ENCODE assay signal across 27 mouse cellular contexts in genomic region chr1:87673822-87674604, GRCm38 (mm10). TPM values are rescaled to one million over a fixed set of nuclear protein-coding genes. Genes with fewer than 3 reads are reported as not detected.
A peak's percentile ranks its signal among the peaks of the same experiment; 100 is the strongest.
DNase-seq lines count a peak whose midpoint lies in the region; ATAC-seq and TF ChIP-seq lines count a peak whose summit lies in the region.
"Had no signal": no experiment of that assay in that cellular context is flagged by ENCODE, and none has a peak within 500 bp of the region (broad histone marks: within the 10 kb centered on the region; RNA-seq: fewer than 3 reads in every experiment).

No protein-coding gene starts in this region.

- no peak for TF ChIP-seq POLR2A in myocyte (IDR thresholded peaks at IDR 0.05; ENCODE audit: insufficient read length, low read depth)

- no peak for TF ChIP-seq CTCF in E14TG2a.4 (conservative IDR thresholded peaks at IDR 0.05; ENCODE audit: low read length)

- DNase-seq in ES-CJ7 (ENCODE audit: low read depth, low spot score) (peak; percentile 94), R1 (ENCODE audit: low read depth, low spot score) (peak; percentile 90)
- no peak for DNase-seq in embryo, embryonic 9.5 days (ENCODE audit: extremely low spot score)
- DNase-seq in adrenal gland, postnatal 36 days = no peak
- DNase-seq: adrenal gland, postnatal 10 days; adrenal gland, postnatal 25 days; B cell, adult 2 months; cerebellum, adult 11-12 months; cerebellum, adult 2 months; cerebellum, adult 9-10 months; cerebellum, postnatal 10 days; cerebellum, postnatal 25 days had no signal

- H3K27me3 ChIP-seq in E14TG2a.4 (ENCODE audit: insufficient read depth, low read length) (no peaks in the 10 kb centered on the region), myocyte (ENCODE audit: control insufficient read depth, insufficient read depth, insufficient read length) (peaks cover 6% of the 10 kb centered on the region)
- no peaks in the 10 kb centered on the region for H3K27me3 ChIP-seq in midbrain, embryonic 16.5 days (ENCODE audit: control insufficient read depth, insufficient read depth, low read depth, low read length)
- H3K27me3 ChIP-seq: CH12.LX; embryonic facial prominence, embryonic 13.5 days; embryonic facial prominence, embryonic 15.5 days; forebrain, embryonic 12.5 days; Patski had no signal

- no peak overlapping the region for H3K27ac ChIP-seq in midbrain, embryonic 16.5 days (ENCODE audit: low read length)
- H3K27ac ChIP-seq: embryonic facial prominence, embryonic 13.5 days; embryonic facial prominence, embryonic 15.5 days; forebrain, embryonic 10.5 days; forebrain, embryonic 12.5 days had no signal

- WGBS in midbrain, embryonic 16.5 days = 76% methylated on average over 9 of the region's 9 CpGs

- H3K4me1 ChIP-seq in E14TG2a.4 (replicated peaks; ENCODE audit: low read depth, low read length) = peaks cover 67% of the 10 kb centered on the region
- peaks cover 3% of the 10 kb centered on the region; the same call in 1 of the 2 replicates for H3K4me1 ChIP-seq in midbrain, embryonic 16.5 days (ENCODE audit: control insufficient read depth, insufficient read depth, low read length)
- H3K4me1 ChIP-seq: embryonic facial prominence, embryonic 13.5 days; embryonic facial prominence, embryonic 15.5 days; forebrain, embryonic 10.5 days; forebrain, embryonic 12.5 days had no signal

- H3K9me3 ChIP-seq in E14TG2a.4 (ENCODE audit: low read length) = no peaks in the 10 kb centered on the region
- H3K9me3 ChIP-seq in midbrain, embryonic 16.5 days (replicated peaks; ENCODE audit: control insufficient read depth, low read length, poor library complexity, severe bottlenecking) = no peaks in the 10 kb centered on the region
- H3K9me3 ChIP-seq: embryonic facial prominence, embryonic 13.5 days; embryonic facial prominence, embryonic 15.5 days; forebrain, embryonic 10.5 days; forebrain, embryonic 12.5 days; G1E had no signal

- H3K4me2 ChIP-seq in myocyte (ENCODE audit: low read depth) = peak overlapping the region; percentile 15
- no peak overlapping the region for H3K4me2 ChIP-seq in midbrain, embryonic 16.5 days (ENCODE audit: low read length)
- H3K4me2 ChIP-seq: embryonic facial prominence, embryonic 13.5 days; embryonic facial prominence, embryonic 15.5 days; forebrain, embryonic 12.5 days had no signal

- H3K79me2 ChIP-seq in myocyte (ENCODE audit: control insufficient read depth, insufficient read depth) = no peaks in the 10 kb centered on the region

- H3K4me3 ChIP-seq in E14TG2a.4 (replicated peaks; ENCODE audit: low read length) (peak overlapping the region; percentile 56), myocyte (no peak overlapping the region)
- no peak overlapping the region for H3K4me3 ChIP-seq in midbrain, embryonic 16.5 days (ENCODE audit: low read depth, low read length)
- H3K4me3 ChIP-seq: embryonic facial prominence, embryonic 13.5 days; embryonic facial prominence, embryonic 15.5 days; erythroblast, embryonic 14.5 days; forebrain, embryonic 10.5 days; forebrain, embryonic 12.5 days had no signal

- no peak overlapping the region for H3ac ChIP-seq in myocyte (ENCODE audit: control insufficient read depth, insufficient read length)

- H3K36me3 ChIP-seq in E14TG2a.4 (ENCODE audit: insufficient read depth, low read length) (peaks cover 21% of the 10 kb centered on the region), myocyte (ENCODE audit: control insufficient read depth, insufficient read depth) (no peaks in the 10 kb centered on the region)
- no peaks in the 10 kb centered on the region for H3K36me3 ChIP-seq in midbrain, embryonic 16.5 days (ENCODE audit: control insufficient read depth, insufficient read depth, low read length)
- H3K36me3 ChIP-seq: embryonic facial prominence, embryonic 13.5 days; embryonic facial prominence, embryonic 15.5 days; forebrain, embryonic 10.5 days; forebrain, embryonic 12.5 days had no signal

- ATAC-seq in midbrain, embryonic 16.5 days = no peak
- ATAC-seq: activated CD4-positive, CD25-positive, alpha-beta regulatory T cell, adult 4 months; CD4-positive, CD25-positive, alpha-beta regulatory T cell, adult 4 months; forebrain, embryonic 14.5 days; forebrain, embryonic 16.5 days; Patski had no signal

- no peak overlapping the region for H3K9ac ChIP-seq in midbrain, embryonic 16.5 days (ENCODE audit: low read depth, low read length)
- H3K9ac ChIP-seq: embryonic facial prominence, embryonic 13.5 days; embryonic facial prominence, embryonic 15.5 days; forebrain, embryonic 12.5 days had no signal

TF ChIP-seq in myocyte, 11 proteins besides CTCF, POLR2A, EP300 and RAD21:
- no peak for TF ChIP-seq E2F4 (IDR thresholded peaks at IDR 0.05; ENCODE audit: insufficient read depth)
- TF ChIP-seq MAX (IDR thresholded peaks at IDR 0.05; ENCODE audit: low read depth) = no peak
- TF ChIP-seq MYOD1 (IDR thresholded peaks at IDR 0.05; ENCODE audit: control insufficient read depth in 1 of 3, insufficient read length in 2 of 3, low read depth in 2 of 3) = no peak
- no peak for TF ChIP-seq MYOG (IDR thresholded peaks at IDR 0.05; ENCODE audit: control insufficient read depth in 1 of 3, insufficient read depth in 1 of 3, insufficient read length in 2 of 3, low read depth in 2 of 3)
- TF ChIP-seq CEBPB (IDR thresholded peaks at IDR 0.05; ENCODE audit: insufficient read depth, poor library complexity, severe bottlenecking) = no peak
- TF ChIP-seq TCF3 (IDR thresholded peaks at IDR 0.05; ENCODE audit: insufficient read length, low read depth) = no peak
- no peak for TF ChIP-seq USF1 (IDR thresholded peaks at IDR 0.05; ENCODE audit: low read depth)
- TF ChIP-seq TCF12 (IDR thresholded peaks at IDR 0.05; ENCODE audit: insufficient read depth, poor library complexity, severe bottlenecking) = no peak
- no peak for TF ChIP-seq POLR2AphosphoS2 (IDR thresholded peaks at IDR 0.05; ENCODE audit: insufficient read length, low read depth)

RNA-seq across cellular contexts. Expression of gene Inpp5d, which starts 53.9 kb away (rescaled TPM):
- polyA plus RNA-seq in myocyte (2012; fragmentation: generic; extraction: Trizol) = 0.13 TPM
- 3.3 and 5.6 TPM in 2 replicates for polyA plus RNA-seq in midbrain, embryonic 16.5 days (2015; fragmentation: Nextera tagmentation; extraction: Ambion mirVana)
- total RNA-seq in adrenal gland, postnatal 36 days (2021) = 10 to 100 TPM; 16.9 to 22.2 TPM

Comparison
In these comparisons a context has a peak if more than half of its experiments do, and no peak if none do; other contexts are left out.
1. DNase-seq: peak in ES-CJ7 (single experiment) and R1 (single experiment); none in embryo, embryonic 9.5 days (single experiment) and adrenal gland, postnatal 36 days (0 of 2).